Mouse (Mus musculus): ENCODE results near the gene Atp8b2. TPM values are rescaled to one million over a fixed set of nuclear protein-coding genes. Genes with fewer than 3 reads are reported as not detected.

Atp8b2 gene
- polyA plus RNA-seq, 1 experiment, result 112 TPM

GRCm38 (mm10) chr3:89987211-89987610 lies 23.9 kb upstream of the Atp8b2 start:
- no peak for TF ChIP-seq CTCF (IDR thresholded peaks at IDR 0.05; ENCODE audit: extremely low read depth, insufficient read depth, low read length)
- no peak for TF ChIP-seq POLR2A (IDR thresholded peaks at IDR 0.05; ENCODE audit: extremely low read depth, insufficient read depth, low read length)
- Histone ChIP-seq H3K4me3 (ENCODE audit: insufficient read depth, low read length) (no peak overlapping the region), H3K27ac (ENCODE audit: insufficient read depth, low read length) (no peak overlapping the region), H3K4me1 (ENCODE audit: control insufficient read depth, insufficient read depth, low read length) (no peaks in the 10 kb centered on the region)

DNA sequence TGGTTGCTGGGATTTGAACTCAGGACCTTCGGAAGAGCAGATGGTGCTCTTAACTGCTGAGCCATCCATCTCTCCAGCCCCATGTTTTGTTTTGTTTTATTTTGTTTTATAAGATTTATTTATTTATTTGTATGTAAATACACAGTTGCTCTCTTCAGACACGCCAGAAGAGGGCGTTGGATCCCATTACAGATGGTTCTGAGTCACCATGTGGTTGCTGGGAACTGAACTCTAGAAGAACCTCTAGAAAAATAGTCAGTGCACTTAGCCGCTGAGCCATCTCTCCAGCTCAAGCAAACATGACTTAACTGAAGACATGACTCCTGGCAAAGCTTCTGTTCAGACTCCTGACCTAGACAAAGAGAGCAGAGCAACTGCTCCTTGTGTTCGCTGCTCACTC lies 19.1 kb upstream of the Atp8b2 start:
- no peak overlapping the region for H3K4me3 ChIP-seq (ENCODE audit: insufficient read depth, low read length)
- H3K27ac ChIP-seq (ENCODE audit: insufficient read depth, low read length), result no peak overlapping the region
- no peak for TF ChIP-seq POLR2A (IDR thresholded peaks at IDR 0.05; ENCODE audit: extremely low read depth, insufficient read depth, low read length)
- no peak for TF ChIP-seq CTCF (IDR thresholded peaks at IDR 0.05; ENCODE audit: extremely low read depth, insufficient read depth, low read length)
- H3K4me1 ChIP-seq (ENCODE audit: control insufficient read depth, insufficient read depth, low read length), result no peaks in the 10 kb centered on the region

GRCm38 (mm10) chr3:89976859-89977258 lies 13.6 kb upstream of the Atp8b2 start:
- Histone ChIP-seq H3K4me3 (ENCODE audit: insufficient read depth, low read length) (no peak overlapping the region), H3K4me1 (ENCODE audit: control insufficient read depth, insufficient read depth, low read length) (no peaks in the 10 kb centered on the region), H3K27ac (ENCODE audit: insufficient read depth, low read length) (no peak overlapping the region)
- TF ChIP-seq POLR2A (IDR thresholded peaks at IDR 0.05; ENCODE audit: extremely low read depth, insufficient read depth, low read length), result no peak
- TF ChIP-seq CTCF (IDR thresholded peaks at IDR 0.05; ENCODE audit: extremely low read depth, insufficient read depth, low read length), result no peak

- Histone ChIP-seq H3K4me3 (ENCODE audit: insufficient read depth, low read length) (no peak overlapping the region), H3K4me1 (ENCODE audit: control insufficient read depth, insufficient read depth, low read length) (no peaks in the 10 kb centered on the region), H3K27ac (ENCODE audit: insufficient read depth, low read length) (no peak overlapping the region)
- TF ChIP-seq CTCF (IDR thresholded peaks at IDR 0.05; ENCODE audit: extremely low read depth, insufficient read depth, low read length) (no peak), POLR2A (IDR thresholded peaks at IDR 0.05; ENCODE audit: extremely low read depth, insufficient read depth, low read length) (no peak)
Observed at GRCm38 (mm10) chr3:89968509-89968908, 5.2 kb upstream of the Atp8b2 start.

DNA sequence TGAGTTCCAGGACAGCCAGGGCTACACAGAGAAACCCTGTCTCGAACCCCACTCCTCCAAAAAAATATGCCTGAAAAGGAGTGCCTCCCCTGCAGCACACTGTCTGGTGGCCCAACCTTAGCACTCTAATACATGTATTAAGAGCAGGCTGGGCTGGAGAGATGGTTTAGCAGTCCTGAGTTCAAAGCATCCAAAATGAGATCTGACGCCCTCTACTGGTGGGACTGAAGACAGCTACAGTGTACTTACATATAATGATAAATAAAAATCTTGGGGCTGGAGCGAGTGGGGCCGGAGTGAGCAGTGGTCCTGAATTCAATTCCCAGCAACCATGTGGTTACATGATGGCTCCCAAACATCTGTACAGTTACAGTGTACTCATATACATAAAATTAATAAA lies 3.6 kb upstream of the Atp8b2 start:
- H3K4me3 ChIP-seq (ENCODE audit: insufficient read depth, low read length), result no peak overlapping the region
- TF ChIP-seq POLR2A (IDR thresholded peaks at IDR 0.05; ENCODE audit: extremely low read depth, insufficient read depth, low read length) (no peak), CTCF (IDR thresholded peaks at IDR 0.05; ENCODE audit: extremely low read depth, insufficient read depth, low read length) (peak; percentile 16; the same call in 1 of the 2 replicates)
- peaks cover 1% of the 10 kb centered on the region; the same call in 1 of the 2 replicates for H3K4me1 ChIP-seq (ENCODE audit: control insufficient read depth, insufficient read depth, low read length)
- no peak overlapping the region for H3K27ac ChIP-seq (ENCODE audit: insufficient read depth, low read length)

GRCm38 (mm10) chr3:89965972-89966371 lies 2.7 kb upstream of the Atp8b2 start:
- H3K4me3 ChIP-seq (ENCODE audit: insufficient read depth, low read length), result no peak overlapping the region
- TF ChIP-seq CTCF (IDR thresholded peaks at IDR 0.05; ENCODE audit: extremely low read depth, insufficient read depth, low read length) (no peak), POLR2A (IDR thresholded peaks at IDR 0.05; ENCODE audit: extremely low read depth, insufficient read depth, low read length) (no peak)
- H3K4me1 ChIP-seq (ENCODE audit: control insufficient read depth, insufficient read depth, low read length), result peaks cover 2% of the 10 kb centered on the region
- no peak overlapping the region for H3K27ac ChIP-seq (ENCODE audit: insufficient read depth, low read length)

DNA sequence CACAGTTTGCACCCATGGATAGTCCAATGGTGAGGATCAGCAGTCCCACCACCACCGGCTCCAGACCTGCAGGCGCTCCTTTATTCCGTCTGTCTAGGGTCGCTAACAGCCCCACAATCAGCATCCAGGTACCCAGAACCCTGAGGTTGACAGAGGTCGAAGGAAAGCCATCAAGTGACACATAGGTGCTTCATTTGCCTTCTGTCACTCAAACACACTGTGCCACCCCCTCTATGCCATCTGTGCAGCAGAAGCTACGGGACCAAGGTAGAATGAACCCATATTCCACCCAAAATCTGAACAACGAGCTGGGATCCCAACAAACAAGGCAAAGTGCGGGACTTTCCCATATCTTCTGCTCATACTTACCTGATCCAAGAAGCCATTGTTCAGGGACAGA lies 2.2 kb upstream of the Atp8b2 start:
- Histone ChIP-seq H3K4me1 (ENCODE audit: control insufficient read depth, insufficient read depth, low read length) (peaks cover 3% of the 10 kb centered on the region), H3K27ac (ENCODE audit: insufficient read depth, low read length) (no peak overlapping the region), H3K4me3 (ENCODE audit: insufficient read depth, low read length) (no peak overlapping the region)
- no peak for TF ChIP-seq POLR2A (IDR thresholded peaks at IDR 0.05; ENCODE audit: extremely low read depth, insufficient read depth, low read length)
- TF ChIP-seq CTCF (IDR thresholded peaks at IDR 0.05; ENCODE audit: extremely low read depth, insufficient read depth, low read length), result no peak

DNA sequence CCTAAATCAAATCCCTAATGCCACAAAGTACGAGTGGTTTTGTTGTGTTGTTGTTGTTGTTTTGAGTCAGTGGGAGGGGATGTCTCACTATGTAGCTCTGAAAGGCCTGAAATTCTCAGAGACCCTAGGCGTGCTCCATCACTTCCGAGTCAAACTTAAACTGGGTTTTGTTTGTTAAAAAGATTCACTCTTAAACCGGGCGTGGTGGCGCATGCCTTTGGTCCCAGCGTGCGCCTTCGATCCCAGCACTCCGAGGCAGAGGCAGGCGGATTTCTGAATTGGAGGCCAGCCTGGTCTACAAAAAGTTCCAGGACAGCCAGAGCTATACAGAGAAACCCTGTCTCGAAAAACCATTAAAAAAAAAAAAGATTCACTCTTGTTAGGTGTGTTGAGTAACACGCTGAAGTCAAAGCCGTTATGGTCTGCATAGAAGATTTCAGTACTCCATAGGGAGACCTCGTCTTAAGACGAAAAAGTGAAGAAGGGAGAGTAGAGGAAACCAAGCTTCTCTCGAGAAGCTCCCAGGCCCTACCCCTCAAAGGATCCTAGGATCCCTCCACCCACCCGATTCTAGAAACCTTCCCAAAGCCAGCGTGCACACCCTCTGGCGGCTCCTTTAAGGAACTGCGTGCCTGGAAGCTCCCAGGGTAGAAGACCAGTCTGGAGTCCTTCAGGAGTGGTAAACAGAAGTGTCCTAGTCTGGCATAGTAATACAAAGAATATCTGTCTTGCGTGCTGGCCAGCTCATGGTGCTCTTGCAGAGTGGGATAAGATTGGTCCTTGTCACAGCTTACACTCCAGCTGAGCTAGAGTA lies 825 bp upstream of the Atp8b2 start:
- peak overlapping the region; percentile 15; the same call in 1 of the 2 replicates for H3K27ac ChIP-seq (ENCODE audit: insufficient read depth, low read length)
- H3K4me1 ChIP-seq (ENCODE audit: control insufficient read depth, insufficient read depth, low read length), result peaks cover 3% of the 10 kb centered on the region
- no peak for TF ChIP-seq POLR2A (IDR thresholded peaks at IDR 0.05; ENCODE audit: extremely low read depth, insufficient read depth, low read length)
- peak; percentile 65 for TF ChIP-seq CTCF (IDR thresholded peaks at IDR 0.05; ENCODE audit: extremely low read depth, insufficient read depth, low read length)
- peak overlapping the region; percentile 73 for H3K4me3 ChIP-seq (ENCODE audit: insufficient read depth, low read length)

DNA sequence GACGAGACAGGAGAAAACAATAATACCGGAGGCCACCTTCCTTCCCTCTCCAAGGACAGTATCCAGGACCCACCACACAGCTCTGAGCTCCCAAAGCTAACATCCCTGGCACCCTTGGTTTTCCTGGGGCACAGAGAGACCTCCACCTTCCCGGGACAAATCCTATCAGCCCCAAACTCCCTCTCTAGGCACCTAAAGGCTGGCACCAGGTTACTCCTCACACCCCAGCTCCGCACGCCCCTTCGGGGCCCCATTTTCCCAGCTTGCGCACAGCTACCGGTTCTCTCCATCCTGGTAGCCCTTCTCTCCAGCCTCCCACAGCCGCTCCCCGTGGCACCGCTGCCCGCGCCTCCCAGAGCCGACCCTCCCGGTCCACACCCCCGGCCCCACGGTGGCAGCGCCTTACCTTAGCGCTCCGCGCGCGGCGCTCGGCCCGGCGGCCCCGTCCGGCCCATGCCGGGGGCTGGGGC lies 522 bp downstream of the Atp8b2 start:
- peaks cover 6% of the 10 kb centered on the region for H3K4me1 ChIP-seq (ENCODE audit: control insufficient read depth, insufficient read depth, low read length)
- TF ChIP-seq POLR2A (IDR thresholded peaks at IDR 0.05; ENCODE audit: extremely low read depth, insufficient read depth, low read length) (no peak), CTCF (IDR thresholded peaks at IDR 0.05; ENCODE audit: extremely low read depth, insufficient read depth, low read length) (no peak)

More for the DNA sequence above, 522 bp downstream of the Atp8b2 start:
- H3K27ac ChIP-seq (ENCODE audit: insufficient read depth, low read length), result peak overlapping the region; percentile 83
- H3K4me3 ChIP-seq (ENCODE audit: insufficient read depth, low read length), result peak overlapping the region; percentile 73

All from cortical plate, adult 2 months (tissue).